Mouse (Mus musculus): ENCODE results near the gene Abhd17a.

The Abhd17a gene

DNA sequence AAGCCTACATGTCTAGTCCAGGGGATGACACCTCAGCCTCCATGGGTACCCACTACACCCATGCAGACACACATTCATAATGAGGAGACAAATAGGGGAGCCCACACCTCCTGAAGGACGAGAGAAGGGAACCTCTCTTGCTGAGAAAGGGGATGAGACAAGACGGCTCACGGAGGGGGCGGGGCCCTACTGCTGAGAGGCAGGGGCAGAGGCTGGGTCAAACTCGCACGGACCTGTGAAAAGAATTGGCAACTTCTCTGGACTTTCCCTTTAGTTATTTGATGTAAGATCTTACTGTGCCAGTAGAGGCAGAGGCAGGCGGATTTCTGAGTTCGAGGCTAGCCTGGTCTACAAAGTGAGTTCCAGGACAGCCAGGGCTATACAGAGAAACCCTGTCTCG, 37.8 kb downstream of the Abhd17a start:
- no peak for DNase-seq (ENCODE audit: extremely low read depth, insufficient read length, low spot score)

DNA sequence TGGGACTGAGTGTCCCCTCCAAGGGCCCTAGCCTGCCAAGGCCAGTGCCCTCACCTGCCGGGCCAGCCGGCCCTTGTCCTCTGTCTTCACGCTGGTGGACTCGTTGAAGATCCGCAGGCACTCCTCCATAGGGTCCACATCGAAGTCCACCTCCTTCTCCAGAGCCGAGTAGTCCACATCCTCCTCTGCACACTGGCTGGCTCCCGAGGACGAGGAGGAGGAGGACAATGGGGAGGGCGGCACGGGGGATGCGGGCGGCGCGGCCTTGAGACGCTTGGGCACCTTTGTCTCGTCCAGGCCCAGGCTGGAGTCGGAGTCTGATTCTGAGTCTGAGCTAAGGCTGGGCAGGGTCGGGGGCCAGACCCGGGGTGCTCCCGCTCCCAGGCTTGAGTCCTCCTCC, 40.9 kb downstream of the Abhd17a start:
- no peak for DNase-seq (ENCODE audit: extremely low read depth, insufficient read length, low spot score)

GRCm38 (mm10) chr10:80548428-80549006, 41.6 kb downstream of the Abhd17a start:
- DNase-seq (ENCODE audit: extremely low read depth, insufficient read length, low spot score), result peak; percentile 57

GRCm38 (mm10) chr10:80547539-80547938, 42.6 kb downstream of the Abhd17a start:
- DNase-seq (ENCODE audit: extremely low read depth, insufficient read length, low spot score), result no peak

DNA sequence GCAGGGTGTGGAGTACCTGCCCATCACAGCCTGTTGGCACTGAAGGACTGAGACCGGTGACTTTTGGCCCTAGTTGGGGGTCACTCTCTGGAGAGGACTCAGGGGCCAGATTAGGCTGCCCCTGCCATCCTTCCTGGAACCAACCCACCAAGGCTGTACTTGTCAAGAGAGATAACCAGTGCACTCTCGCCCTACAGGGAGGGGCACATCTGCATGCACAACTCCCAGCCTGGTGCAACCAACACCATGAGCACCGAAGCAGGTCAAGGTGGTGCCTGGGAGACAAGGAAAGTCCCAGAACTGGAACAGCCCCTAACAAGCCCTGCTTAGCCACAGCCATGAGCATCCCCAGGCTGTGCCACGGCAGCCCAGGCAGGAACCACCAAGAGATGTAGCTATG, 43.2 kb downstream of the Abhd17a start:
- DNase-seq (ENCODE audit: extremely low read depth, insufficient read length, low spot score), result no peak

DNA sequence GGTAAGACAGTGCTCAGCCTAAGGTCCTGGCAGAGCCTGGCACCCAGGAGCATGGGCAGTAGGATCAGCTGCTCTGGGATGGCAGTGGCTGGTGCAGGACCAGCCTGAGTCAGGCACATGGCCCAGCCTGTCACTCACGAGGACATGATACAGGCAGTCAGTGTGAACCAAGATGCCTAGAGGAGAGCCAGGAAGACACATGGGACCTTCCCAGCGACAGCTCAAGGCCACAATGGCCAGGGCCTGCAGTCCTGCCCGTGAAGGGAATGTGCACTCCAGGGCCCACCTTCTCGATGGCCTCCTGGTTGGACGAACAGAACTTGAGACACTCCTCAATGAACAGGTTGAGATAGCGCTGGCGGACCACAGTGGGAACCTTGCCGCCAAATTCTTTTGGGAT, 44.6 kb downstream of the Abhd17a start:
- DNase-seq (ENCODE audit: extremely low read depth, insufficient read length, low spot score), result no peak

DNA sequence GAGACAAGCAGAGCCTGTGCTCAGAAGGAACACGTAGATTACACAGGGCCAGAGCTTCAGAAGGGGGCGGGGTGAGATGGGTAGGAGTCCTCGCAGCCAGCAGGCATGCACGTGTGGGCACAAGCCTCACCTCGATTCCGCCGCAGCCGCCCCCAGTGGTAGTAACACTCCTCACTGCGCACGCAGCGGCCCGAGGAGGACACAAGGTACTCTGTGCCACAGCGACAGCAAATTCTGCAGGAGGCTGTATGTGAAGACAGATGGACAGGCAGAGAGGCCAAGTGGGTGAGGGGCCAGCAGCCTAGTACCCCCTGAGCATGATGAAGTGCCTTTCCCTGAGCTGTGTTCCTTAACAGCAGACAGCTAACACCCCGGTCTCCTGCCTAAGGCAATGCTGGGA, 46.3 kb downstream of the Abhd17a start:
- DNase-seq (ENCODE audit: extremely low read depth, insufficient read length, low spot score), result no peak

- DNase-seq (ENCODE audit: extremely low read depth, insufficient read length, low spot score), result no peak
Observed at GRCm38 (mm10) chr10:80539493-80539892, 50.6 kb downstream of the Abhd17a start.

DNA sequence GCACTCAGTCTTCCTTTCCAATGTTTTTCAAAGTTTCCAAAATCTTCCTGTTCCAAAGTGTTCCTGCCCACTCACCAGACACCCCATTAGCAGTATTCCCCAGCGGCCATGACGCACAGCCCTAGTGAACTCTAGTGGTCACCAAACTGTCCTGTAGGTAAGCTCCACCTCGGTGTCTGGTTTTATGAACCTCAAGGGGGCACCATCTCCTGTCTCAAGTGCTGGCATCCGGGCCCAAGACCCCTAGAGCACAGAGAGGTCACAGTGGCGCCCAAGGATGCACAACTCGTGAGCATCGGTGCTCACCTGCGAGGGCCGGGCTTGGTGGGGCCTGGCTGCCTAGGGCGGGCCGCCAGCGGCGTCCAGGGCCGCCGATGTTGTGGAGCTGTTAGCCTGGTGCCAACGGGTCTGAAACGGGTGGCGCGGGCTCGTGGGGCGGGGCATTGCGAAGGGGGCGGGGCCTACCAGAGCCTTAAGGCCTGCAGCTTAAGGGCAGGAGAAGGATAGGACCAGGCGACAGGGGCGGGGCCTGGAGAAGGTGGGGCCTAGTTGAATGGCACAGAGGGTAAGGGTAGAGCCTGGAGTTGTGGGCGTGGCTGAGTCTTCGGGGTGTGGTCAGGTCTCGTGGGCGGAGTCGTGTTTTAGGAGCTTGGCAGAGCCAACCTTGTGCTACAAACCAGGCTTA, 51.3 kb downstream of the Abhd17a start, which contains the start of gene Atp8b3:
Gene Atp8b3 (minus strand): TSS at position 415 of the 685 bp plus-strand sequence.
- peak; percentile 100 for DNase-seq (ENCODE audit: extremely low read depth, insufficient read length, low spot score)

DNA sequence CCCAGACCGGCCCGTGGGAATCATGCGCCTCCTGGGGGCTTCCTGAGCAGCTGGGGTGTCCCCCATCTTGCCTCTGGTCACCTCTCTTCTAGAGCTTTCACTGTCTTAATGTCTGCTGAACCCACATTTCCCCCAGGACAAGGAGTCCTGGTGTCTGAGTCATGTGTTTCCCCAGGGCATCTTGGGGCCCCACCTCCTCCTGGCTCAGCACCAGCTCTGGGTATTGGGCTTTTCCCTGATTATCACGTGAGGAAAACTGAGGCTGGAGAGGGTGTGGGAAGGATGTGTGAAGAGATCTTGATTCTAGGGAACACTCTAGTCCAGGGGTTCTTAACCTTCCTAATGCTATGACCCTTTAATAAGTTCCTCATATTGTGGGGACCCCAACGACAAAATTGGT, 52.0 kb downstream of the Abhd17a start:
- DNase-seq (ENCODE audit: extremely low read depth, insufficient read length, low spot score), result peak; percentile 78

- DNase-seq (ENCODE audit: extremely low read depth, insufficient read length, low spot score), result no peak
Observed at GRCm38 (mm10) chr10:80535711-80536110, 54.4 kb downstream of the Abhd17a start.

DNA sequence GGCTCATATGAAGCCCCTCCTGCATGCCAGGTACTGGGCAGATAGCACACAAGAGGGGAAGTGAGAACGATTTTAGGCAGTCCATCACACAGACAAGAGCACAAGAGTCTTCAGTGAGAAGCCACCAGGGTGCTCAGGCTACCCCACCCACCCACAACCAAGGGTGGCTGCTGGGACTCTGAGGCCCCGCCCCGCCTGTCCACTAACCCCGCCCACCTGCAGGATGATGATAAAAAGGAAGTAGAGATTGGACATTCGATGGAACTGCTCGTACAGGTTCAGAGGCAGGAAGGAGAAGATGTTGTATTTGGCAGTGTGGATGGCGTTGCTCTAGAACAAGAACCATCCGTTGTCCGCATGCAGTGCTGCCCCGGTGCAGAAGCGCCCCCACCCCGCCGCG, 55.1 kb downstream of the Abhd17a start:
- DNase-seq (ENCODE audit: extremely low read depth, insufficient read length, low spot score), result no peak

GRCm38 (mm10) chr10:80533704-80534103, 56.4 kb downstream of the Abhd17a start:
- no peak for DNase-seq (ENCODE audit: extremely low read depth, insufficient read length, low spot score)

Measured in 3134 (cell line).